Mouse (Mus musculus): ENCODE measurements around the gene Map3k5.

GRCm38 (mm10) chr10:20181198-20181597 lies 246.9 kb downstream of the Map3k5 start:
- TF ChIP-seq EP300 (IDR thresholded peaks at IDR 0.05; ENCODE audit: low read depth) (no peak), CTCF (IDR thresholded peaks at IDR 0.05; ENCODE audit: low read depth) (no peak)
